Mouse (Mus musculus) cerebellum, adult (tissue): ENCODE measurements around the gene Vps53.

Experiments
- ATAC-seq: cut with Nextera tagmentation; 2 replicates; pipeline ENCODE4 v1.9.2; 2017; ENCODE audit warnings: mild to moderate bottlenecking, moderate library complexity, mixed read lengths; ENCODE audit not compliant: insufficient number of reproducible peaks, low FRiP score, low TSS enrichment

The Vps53 gene

GRCm38 (mm10) chr11:76179495-76180145 is at the start of gene Vps53, which contains the start of gene Fam57a:
Vps53 (minus strand) TSS chr11:76179647.
Fam57a (plus strand) TSS chr11:76179671.
- ATAC-seq: peak; percentile 91; the same call in 1 of the 2 replicates

GRCm38 (mm10) chr11:76225051-76225450 is 45.6 kb upstream of the Vps53 start:
- no peak for ATAC-seq

GRCm38 (mm10) chr11:76224631-76225030 is 45.2 kb upstream of the Vps53 start:
- ATAC-seq: no peak

GRCm38 (mm10) chr11:76217390-76217800 is 37.9 kb upstream of the Vps53 start, which contains the start of the genes Dbil5 and Gemin4:
Dbil5 (plus strand) TSS chr11:76217608.
Gemin4 (minus strand) TSS chr11:76217664.
- ATAC-seq: peak; percentile 90

- no peak for ATAC-seq
Measured at GRCm38 (mm10) chr11:76216681-76217389, 37.4 kb upstream of the Vps53 start.

GRCm38 (mm10) chr11:76216049-76216540 is 36.6 kb upstream of the Vps53 start:
- ATAC-seq: no peak

GRCm38 (mm10) chr11:76215011-76215410 is 35.6 kb upstream of the Vps53 start:
- no peak for ATAC-seq

GRCm38 (mm10) chr11:76213841-76214240 is 34.4 kb upstream of the Vps53 start:
- ATAC-seq: no peak

GRCm38 (mm10) chr11:76211595-76211994 is 32.1 kb upstream of the Vps53 start:
- peak; percentile 89 for ATAC-seq

GRCm38 (mm10) chr11:76210228-76210985 is 31.0 kb upstream of the Vps53 start:
- ATAC-seq: no peak

GRCm38 (mm10) chr11:76206793-76207192 is 27.3 kb upstream of the Vps53 start:
- ATAC-seq: no peak

- peak; percentile 94 for ATAC-seq
Measured at GRCm38 (mm10) chr11:76201761-76202674, 22.6 kb upstream of the Vps53 start.

- no peak for ATAC-seq
Measured at GRCm38 (mm10) chr11:76196977-76197469, 17.6 kb upstream of the Vps53 start.

- ATAC-seq: no peak
Measured at GRCm38 (mm10) chr11:76196275-76196976, 17.0 kb upstream of the Vps53 start.

GRCm38 (mm10) chr11:76186908-76187307 is 7.5 kb upstream of the Vps53 start:
- ATAC-seq: no peak

GRCm38 (mm10) chr11:76183745-76184144 is 4.3 kb upstream of the Vps53 start:
- ATAC-seq: no peak

GRCm38 (mm10) chr11:76180146-76180540 is 696 bp upstream of the Vps53 start:
- no peak for ATAC-seq

- peak; percentile 70; the same call in 1 of the 2 replicates for ATAC-seq
Measured at GRCm38 (mm10) chr11:76178726-76179494, 537 bp downstream of the Vps53 start.
